Mouse (Mus musculus): ENCODE data around the gene Gm5142. TPM values are rescaled to one million over a fixed set of nuclear protein-coding genes. Genes with fewer than 3 reads are reported as not detected.

Gene Gm5142
- polyA plus RNA-seq, 1 experiment: not detected

Other genes starting within 250 kb of the Gm5142 start
- gene 1700129C05Rik, start 35.9 kb downstream of the Gm5142 start, polyA plus RNA-seq (2012; rRNA removed): not detected in 2 replicates
- 13.9 and 24.3 TPM in 2 replicates for gene Rcbtb1, start 22.5 kb upstream of the Gm5142 start, polyA plus RNA-seq (2012; rRNA removed)
- gene Gm6904, start 81.5 kb upstream of the Gm5142 start, polyA plus RNA-seq (2012; rRNA removed): not detected in 2 replicates
- gene Phf11a, start 118.8 kb upstream of the Gm5142 start, polyA plus RNA-seq (2012; rRNA removed): 0.48 and 0.92 TPM in 2 replicates
- 1.4 and 1.5 TPM in 2 replicates for gene Phf11b, start 162.6 kb upstream of the Gm5142 start, polyA plus RNA-seq (2012; rRNA removed)
- 3.0 and 4.3 TPM in 2 replicates for gene Phf11d, start 186.7 kb upstream of the Gm5142 start, polyA plus RNA-seq (2012; rRNA removed)
- 0.52 and 0.86 TPM in 2 replicates for gene Phf11c, start 216.6 kb upstream of the Gm5142 start, polyA plus RNA-seq (2012; rRNA removed)

Data from large intestine, adult 2 months (tissue).